Mouse (Mus musculus): Measurements from ENCODE around the gene Ilf3. TPM values are rescaled to one million over a fixed set of nuclear protein-coding genes. Genes with fewer than 3 reads are reported as not detected.

Gene Ilf3
- polyA plus RNA-seq, 1 experiment = 31.9 TPM

DNA sequence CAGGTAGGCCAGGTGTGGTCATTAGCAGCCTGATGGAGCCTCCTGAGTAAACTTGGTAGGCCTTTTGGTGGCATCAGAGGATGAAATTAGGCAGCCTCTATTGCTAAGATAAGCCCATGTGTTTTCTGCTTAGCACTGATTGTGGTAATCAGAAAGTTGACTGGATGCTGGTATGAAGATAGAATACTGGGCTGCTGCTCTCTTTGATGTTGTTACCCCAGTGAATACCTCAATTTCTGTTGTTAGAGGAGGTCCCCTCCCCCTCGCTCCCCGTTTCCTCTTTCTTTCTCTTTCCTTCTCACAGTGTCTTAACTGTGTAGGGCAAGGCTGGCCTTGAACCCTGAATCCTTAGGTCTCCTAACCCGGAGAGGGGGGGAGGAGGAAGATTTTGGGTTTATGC is 11.5 kb downstream of the Ilf3 start:
- H3K4me3 ChIP-seq (ENCODE audit: insufficient read depth, low read depth, low read length) = no peak overlapping the region
- H3K27me3 ChIP-seq (replicated peaks; ENCODE audit: control insufficient read depth, insufficient read depth, low read length) = no peaks in the 10 kb centered on the region
- no peaks in the 10 kb centered on the region for H3K36me3 ChIP-seq (ENCODE audit: control insufficient read depth, insufficient read depth, low read length)
- 79% methylated on average over 3 of the region's 3 CpGs for WGBS
- no peak for DNase-seq
- H3K4me1 ChIP-seq (ENCODE audit: control insufficient read depth, insufficient read depth, low read length) = peaks cover 5% of the 10 kb centered on the region; the same call in 1 of the 2 replicates
- no peak overlapping the region for H3K27ac ChIP-seq (ENCODE audit: insufficient read depth, low read depth, low read length)
- TF ChIP-seq POLR2A (IDR thresholded peaks at IDR 0.05; ENCODE audit: low read depth, low read length) = no peak
- no peak for TF ChIP-seq CTCF (conservative IDR thresholded peaks at IDR 0.05; ENCODE audit: insufficient read depth, insufficient read length, low read depth, low read length)

DNA sequence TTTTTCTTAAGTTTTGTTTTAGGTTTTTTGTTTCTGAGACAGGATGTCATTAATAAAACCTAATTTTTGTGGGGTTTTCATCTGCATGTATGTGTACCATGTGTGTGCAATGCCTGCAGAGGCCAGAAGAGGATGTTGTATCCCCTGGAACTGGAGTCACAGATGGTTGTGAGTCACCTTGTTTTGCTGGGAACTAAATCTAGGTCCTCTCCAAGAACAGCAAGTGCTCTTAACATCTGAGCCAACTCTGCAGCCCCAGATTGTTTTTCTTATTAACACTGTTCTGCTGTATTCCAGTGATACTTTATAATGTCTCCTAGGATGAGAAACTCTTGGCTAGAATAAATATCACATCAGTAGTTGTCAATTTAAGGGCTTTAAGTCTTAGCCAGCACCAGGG is 13.2 kb downstream of the Ilf3 start:
- no peak for TF ChIP-seq CTCF (conservative IDR thresholded peaks at IDR 0.05; ENCODE audit: insufficient read depth, insufficient read length, low read depth, low read length)
- TF ChIP-seq POLR2A (IDR thresholded peaks at IDR 0.05; ENCODE audit: low read depth, low read length) = no peak
- H3K27ac ChIP-seq (ENCODE audit: insufficient read depth, low read depth, low read length) = no peak overlapping the region
- no peaks in the 10 kb centered on the region for H3K27me3 ChIP-seq (replicated peaks; ENCODE audit: control insufficient read depth, insufficient read depth, low read length)
- no peak for DNase-seq
- no peaks in the 10 kb centered on the region for H3K36me3 ChIP-seq (ENCODE audit: control insufficient read depth, insufficient read depth, low read length)
- peaks cover 5% of the 10 kb centered on the region; the same call in 1 of the 2 replicates for H3K4me1 ChIP-seq (ENCODE audit: control insufficient read depth, insufficient read depth, low read length)
- H3K4me3 ChIP-seq (ENCODE audit: insufficient read depth, low read depth, low read length) = no peak overlapping the region

DNA sequence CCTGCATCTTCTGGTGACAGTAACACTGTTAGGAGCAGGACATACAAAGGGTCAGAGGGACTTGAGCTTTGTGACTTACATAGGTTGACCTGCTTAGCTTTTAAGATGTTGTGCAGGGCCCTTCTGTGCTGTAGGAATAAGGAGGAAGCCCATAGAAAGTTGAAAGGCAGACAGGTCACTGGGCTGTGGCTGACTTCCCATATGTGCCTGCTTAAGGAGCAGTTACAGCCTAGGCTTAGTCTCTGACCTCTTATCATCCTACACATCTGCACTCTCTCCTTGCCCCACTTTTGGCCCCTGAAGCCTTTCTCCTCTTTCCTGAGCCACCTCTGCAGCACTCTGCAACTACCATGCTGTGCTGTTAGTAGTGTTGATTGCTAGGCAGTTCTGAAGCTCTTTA is 16.3 kb downstream of the Ilf3 start:
- no peak for TF ChIP-seq CTCF (conservative IDR thresholded peaks at IDR 0.05; ENCODE audit: insufficient read depth, insufficient read length, low read depth, low read length)
- no peak for TF ChIP-seq POLR2A (IDR thresholded peaks at IDR 0.05; ENCODE audit: low read depth, low read length)
- H3K27ac ChIP-seq (ENCODE audit: insufficient read depth, low read depth, low read length) = no peak overlapping the region
- H3K4me1 ChIP-seq (ENCODE audit: control insufficient read depth, insufficient read depth, low read length) = peaks cover 5% of the 10 kb centered on the region; the same call in 1 of the 2 replicates
- H3K4me3 ChIP-seq (ENCODE audit: insufficient read depth, low read depth, low read length) = no peak overlapping the region
- H3K27me3 ChIP-seq (replicated peaks; ENCODE audit: control insufficient read depth, insufficient read depth, low read length) = no peaks in the 10 kb centered on the region
- H3K36me3 ChIP-seq (ENCODE audit: control insufficient read depth, insufficient read depth, low read length) = no peaks in the 10 kb centered on the region
- no peak for DNase-seq

DNA sequence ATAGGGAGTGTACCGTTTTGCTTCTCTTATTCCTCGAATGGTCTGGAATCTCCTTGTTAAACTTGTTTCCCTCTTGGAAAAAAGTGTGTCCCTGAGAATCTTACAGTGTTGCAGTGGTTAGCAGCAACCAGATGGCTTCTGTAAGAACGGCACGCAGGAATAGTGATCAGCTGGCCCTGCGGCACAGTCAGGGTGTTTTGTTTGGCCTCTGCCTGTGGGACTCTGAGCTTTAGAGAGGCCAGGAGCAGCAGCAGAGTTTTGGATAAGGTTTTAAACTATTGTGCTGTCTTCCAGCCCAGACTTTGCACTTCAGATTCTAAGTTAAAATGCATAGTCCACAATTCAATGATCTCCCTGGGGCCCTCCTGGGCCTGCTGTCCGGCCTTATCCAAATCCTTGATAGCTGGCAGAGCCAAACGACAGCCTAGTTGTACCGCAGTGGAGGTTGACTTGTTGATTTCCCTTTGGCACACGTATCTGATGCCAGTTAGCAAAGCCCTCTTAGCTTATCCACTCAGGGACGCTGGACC is 25.0 kb downstream of the Ilf3 start:
- no peaks in the 10 kb centered on the region; the same call in none of the 2 replicates for H3K36me3 ChIP-seq (ENCODE audit: control insufficient read depth, insufficient read depth, low read length)
- peak; percentile 54 for DNase-seq
- 57% methylated on average over 10 of the region's 10 CpGs for WGBS
- H3K27ac ChIP-seq (ENCODE audit: insufficient read depth, low read depth, low read length) = no peak overlapping the region; the same call in 1 of the 2 replicates
- 0 out of 2 replicates have a peak, but pooled peaks cover 2% of the 10 kb centered on the region for H3K4me1 ChIP-seq (ENCODE audit: control insufficient read depth, insufficient read depth, low read length)
- H3K4me3 ChIP-seq (ENCODE audit: insufficient read depth, low read depth, low read length) = no peak overlapping the region
- H3K27me3 ChIP-seq (replicated peaks; ENCODE audit: control insufficient read depth, insufficient read depth, low read length) = no peaks in the 10 kb centered on the region
- TF ChIP-seq POLR2A (IDR thresholded peaks at IDR 0.05; ENCODE audit: low read depth, low read length) (no peak), CTCF (conservative IDR thresholded peaks at IDR 0.05; ENCODE audit: insufficient read depth, insufficient read length, low read depth, low read length) (no peak)

DNA sequence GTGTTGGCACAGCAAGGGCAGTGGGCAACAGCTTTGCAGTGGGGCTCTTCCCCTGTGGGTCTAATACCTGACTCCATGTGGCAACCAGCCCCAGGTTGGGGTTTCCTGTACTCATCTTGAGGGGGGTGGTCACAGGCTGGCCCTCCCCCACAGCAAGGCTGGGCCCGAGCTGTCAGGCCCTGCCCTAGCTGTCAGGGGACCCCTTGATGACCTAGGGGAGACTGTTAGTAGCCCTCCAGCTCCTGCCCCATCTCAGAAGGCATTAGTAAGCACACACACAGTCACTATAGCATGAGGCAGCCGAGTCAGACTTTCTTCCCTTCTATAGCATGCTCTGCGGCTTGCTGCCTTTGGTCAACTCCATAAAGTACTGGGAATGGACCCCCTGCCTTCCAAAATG is 28.0 kb downstream of the Ilf3 start:
- Histone ChIP-seq H3K36me3 (ENCODE audit: control insufficient read depth, insufficient read depth, low read length) (no peaks in the 10 kb centered on the region; the same call in 1 of the 2 replicates), H3K4me3 (ENCODE audit: insufficient read depth, low read depth, low read length) (no peak overlapping the region), H3K4me1 (ENCODE audit: control insufficient read depth, insufficient read depth, low read length) (0 out of 2 replicates have a peak, but pooled peaks cover 2% of the 10 kb centered on the region), H3K27me3 (replicated peaks; ENCODE audit: control insufficient read depth, insufficient read depth, low read length) (no peaks in the 10 kb centered on the region), H3K27ac (ENCODE audit: insufficient read depth, low read depth, low read length) (no peak overlapping the region)
- DNase-seq = no peak
- TF ChIP-seq CTCF (conservative IDR thresholded peaks at IDR 0.05; ENCODE audit: insufficient read depth, insufficient read length, low read depth, low read length) (no peak), POLR2A (IDR thresholded peaks at IDR 0.05; ENCODE audit: low read depth, low read length) (no peak)
- 79% methylated on average over 3 of the region's 3 CpGs for WGBS

DNA sequence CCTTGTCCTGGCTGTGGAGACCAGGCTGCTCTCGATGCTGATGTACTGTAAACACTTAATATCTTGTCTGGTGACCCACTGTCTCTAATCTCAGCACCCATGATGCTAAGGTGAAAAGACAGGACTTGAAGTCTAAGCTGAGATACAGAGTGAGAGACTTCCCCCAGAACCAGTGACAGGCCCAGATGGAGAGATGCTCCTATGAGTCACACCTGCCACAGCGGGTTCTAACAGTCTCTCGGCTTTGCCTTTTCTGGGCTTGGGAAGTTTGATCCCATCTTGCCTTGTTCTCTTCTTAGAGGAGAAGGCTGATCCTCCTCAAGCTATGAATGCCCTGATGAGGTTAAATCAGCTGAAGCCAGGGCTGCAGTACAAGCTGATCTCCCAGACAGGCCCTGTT is 29.5 kb downstream of the Ilf3 start:
- no peaks in the 10 kb centered on the region for H3K27me3 ChIP-seq (replicated peaks; ENCODE audit: control insufficient read depth, insufficient read depth, low read length)
- no peak overlapping the region for H3K27ac ChIP-seq (ENCODE audit: insufficient read depth, low read depth, low read length)
- 95% methylated on average over 3 of the region's 3 CpGs for WGBS
- no peak overlapping the region for H3K4me3 ChIP-seq (ENCODE audit: insufficient read depth, low read depth, low read length)
- H3K4me1 ChIP-seq (ENCODE audit: control insufficient read depth, insufficient read depth, low read length) = 0 out of 2 replicates have a peak, but pooled peaks cover 2% of the 10 kb centered on the region
- no peak for DNase-seq
- TF ChIP-seq POLR2A (IDR thresholded peaks at IDR 0.05; ENCODE audit: low read depth, low read length) (no peak), CTCF (conservative IDR thresholded peaks at IDR 0.05; ENCODE audit: insufficient read depth, insufficient read length, low read depth, low read length) (no peak)
- H3K36me3 ChIP-seq (ENCODE audit: control insufficient read depth, insufficient read depth, low read length) = no peaks in the 10 kb centered on the region; the same call in 1 of the 2 replicates

DNA sequence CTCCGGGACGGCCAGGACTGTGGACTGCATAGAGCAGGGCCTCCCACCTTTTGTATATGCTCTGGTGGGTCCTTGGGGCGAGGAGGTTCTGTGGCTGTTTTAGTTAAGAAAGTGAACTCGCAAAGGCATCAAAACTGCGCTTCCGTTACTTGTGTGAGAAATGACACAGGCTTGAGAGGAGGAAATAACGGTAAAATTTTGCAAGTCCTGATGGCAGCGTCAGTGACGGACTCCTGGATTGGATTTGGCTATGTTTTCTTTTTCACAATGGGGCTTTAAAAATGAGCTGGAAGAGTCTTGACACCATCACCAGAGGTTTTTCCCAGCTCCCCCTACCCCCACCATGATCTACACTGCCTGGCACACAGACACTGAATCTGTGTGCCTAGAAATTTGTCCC is 33.4 kb downstream of the Ilf3 start:
- DNase-seq = no peak
- Histone ChIP-seq H3K27me3 (replicated peaks; ENCODE audit: control insufficient read depth, insufficient read depth, low read length) (no peaks in the 10 kb centered on the region), H3K4me3 (ENCODE audit: insufficient read depth, low read depth, low read length) (no peak overlapping the region), H3K27ac (ENCODE audit: insufficient read depth, low read depth, low read length) (no peak overlapping the region), H3K4me1 (ENCODE audit: control insufficient read depth, insufficient read depth, low read length) (no peaks in the 10 kb centered on the region), H3K36me3 (ENCODE audit: control insufficient read depth, insufficient read depth, low read length) (no peaks in the 10 kb centered on the region; the same call in 1 of the 2 replicates)
- TF ChIP-seq CTCF (conservative IDR thresholded peaks at IDR 0.05; ENCODE audit: insufficient read depth, insufficient read length, low read depth, low read length) (no peak), POLR2A (IDR thresholded peaks at IDR 0.05; ENCODE audit: low read depth, low read length) (no peak)
- 95% methylated on average over 9 of the region's 9 CpGs for WGBS

Measured in kidney, adult 2 months (tissue).